Mouse (Mus musculus) embryonic facial prominence, embryonic 12.5 days (tissue): ENCODE measurements around the gene Stam2. TPM values are rescaled to one million over a fixed set of nuclear protein-coding genes. Genes with fewer than 3 reads are reported as not detected.

Experiments used
- ATAC-seq: fragments of 200-750 bp; cut with Nextera tagmentation; 2 replicates; pipeline ENCODE4 v1.8.0; 2017; ENCODE audit not compliant: insufficient number of reproducible peaks, insufficient read depth, low FRiP score, low TSS enrichment
- H3K27ac ChIP-seq: fragments of 300-500 bp; sonication (generic); 2 replicates; pipeline ENCODE4 v1.5.1; 2016; ENCODE audit warnings: mild to moderate bottlenecking
- H3K27me3 ChIP-seq: fragments of 300-500 bp; sonication (generic); 2 replicates; pipeline ENCODE4 v1.6.1; 2016; ENCODE audit warnings: mild to moderate bottlenecking, moderate library complexity
- H3K36me3 ChIP-seq: fragments of 300-500 bp; sonication (generic); 2 replicates; pipeline ENCODE4 v1.6.1; 2016; ENCODE audit warnings: mild to moderate bottlenecking
- H3K4me1 ChIP-seq: fragments of 300-500 bp; sonication (generic); 2 replicates; pipeline ENCODE4 v1.6.1; 2016
- H3K4me2 ChIP-seq: fragments of 300-500 bp; sonication (generic); replicated peaks from 2 replicates; pipeline ENCODE4 v1.6.1; 2016; ENCODE audit warnings: mild to moderate bottlenecking, moderate library complexity
- H3K4me3 ChIP-seq: fragments of 300-500 bp; sonication (generic); 2 replicates; pipeline ENCODE4 v1.5.1; 2016; ENCODE audit warnings: mild to moderate bottlenecking
- H3K9ac ChIP-seq: fragments of 300-500 bp; sonication (generic); 2 replicates; pipeline ENCODE4 v1.6.1; 2016; ENCODE audit warnings: mild to moderate bottlenecking, moderate library complexity
- H3K9me3 ChIP-seq: fragments of 300-500 bp; sonication (generic); 2 replicates; pipeline ENCODE4 v1.6.1; 2016; ENCODE audit warnings: mild to moderate bottlenecking, moderate library complexity
- WGBS: fragments of 180-500 bp; shearing (Covaris S2); methylation state at CpG from one replicate; pipeline ENCODE4 v1.1.7; 2016; 5-methylcytosine and 5-hydroxymethylcytosine counted together
- polyA plus RNA-seq: library from polyadenylated mRNA; unstranded; fragments of >200 nt; fragmentation: Nextera tagmentation; extraction: Ambion mirVana; gene quantifications from 2 replicates; pipeline ENCODE4 v1.2.1, GENCODE M21; 2016

Stam2 gene
- polyA plus RNA-seq, 1 experiment from 2014 or later, result 32.8 TPM

GRCm38 (mm10) chr2:52758627-52759026, 16.5 kb upstream of the Stam2 start:
- Histone ChIP-seq H3K27me3 (no peaks in the 10 kb centered on the region), H3K9me3 (no peaks in the 10 kb centered on the region), H3K4me3 (no peak overlapping the region), H3K9ac (no peak overlapping the region), H3K36me3 (no peaks in the 10 kb centered on the region), H3K4me1 (no peaks in the 10 kb centered on the region), H3K4me2 (no peak overlapping the region), H3K27ac (no peak overlapping the region)
- 30% methylated on average over 10 of the region's 10 CpGs for WGBS
- no peak for ATAC-seq

- H3K4me1 ChIP-seq, result no peaks in the 10 kb centered on the region
- no peak overlapping the region for H3K4me3 ChIP-seq
- 18% methylated on average over 3 of the region's 3 CpGs for whole genome bisulfite sequencing
- no peak overlapping the region for H3K9ac ChIP-seq
- no peaks in the 10 kb centered on the region for H3K36me3 ChIP-seq
- no peaks in the 10 kb centered on the region for H3K9me3 ChIP-seq
- ATAC-seq, result no peak
- no peak overlapping the region for H3K27ac ChIP-seq
- H3K4me2 ChIP-seq, result no peak overlapping the region
- H3K27me3 ChIP-seq, result no peaks in the 10 kb centered on the region
Observed at GRCm38 (mm10) chr2:52756691-52757090, 14.6 kb upstream of the Stam2 start.

GRCm38 (mm10) chr2:52753573-52754317, 11.7 kb upstream of the Stam2 start:
- Histone ChIP-seq H3K36me3 (no peaks in the 10 kb centered on the region), H3K4me1 (no peaks in the 10 kb centered on the region), H3K27ac (no peak overlapping the region), H3K4me2 (no peak overlapping the region), H3K4me3 (no peak overlapping the region), H3K9me3 (no peaks in the 10 kb centered on the region), H3K27me3 (no peaks in the 10 kb centered on the region), H3K9ac (no peak overlapping the region)
- WGBS, result 79% methylated on average over 3 of the region's 3 CpGs
- ATAC-seq, result no peak

- ATAC-seq, result no peak
- H3K9ac ChIP-seq, result no peak overlapping the region
- H3K27me3 ChIP-seq, result no peaks in the 10 kb centered on the region
- 0 out of 2 replicates have a peak, but pooled peaks cover 4% of the 10 kb centered on the region for H3K9me3 ChIP-seq
- H3K27ac ChIP-seq, result no peak overlapping the region
- H3K4me2 ChIP-seq, result no peak overlapping the region
- H3K4me3 ChIP-seq, result no peak overlapping the region
- H3K36me3 ChIP-seq, result peaks cover 2% of the 10 kb centered on the region; the same call in 1 of the 2 replicates
- no peaks in the 10 kb centered on the region for H3K4me1 ChIP-seq
Observed at GRCm38 (mm10) chr2:52744099-52744498, 2.0 kb upstream of the Stam2 start.

GRCm38 (mm10) chr2:52741681-52742255, 313 bp downstream of the Stam2 start:
- peak overlapping the region; percentile 59 for H3K4me2 ChIP-seq
- H3K9me3 ChIP-seq, result no peaks in the 10 kb centered on the region
- H3K4me1 ChIP-seq, result no peaks in the 10 kb centered on the region
- no peaks in the 10 kb centered on the region for H3K27me3 ChIP-seq
- peak overlapping the region; percentile 78 for H3K9ac ChIP-seq
- H3K27ac ChIP-seq, result peak overlapping the region; percentile 93
- under 1% methylated on average over 53 of the region's 54 CpGs for WGBS
- peaks cover 5% of the 10 kb centered on the region; the same call in 1 of the 2 replicates for H3K36me3 ChIP-seq
- ATAC-seq, result peak; percentile 94
- peak overlapping the region; percentile 82 for H3K4me3 ChIP-seq

GRCm38 (mm10) chr2:52740596-52740995, 1.5 kb downstream of the Stam2 start:
- H3K9ac ChIP-seq, result no peak overlapping the region
- WGBS, result 74% methylated on average over 4 of the region's 4 CpGs
- H3K27ac ChIP-seq, result no peak overlapping the region
- no peak overlapping the region for H3K4me3 ChIP-seq
- no peaks in the 10 kb centered on the region for H3K27me3 ChIP-seq
- no peaks in the 10 kb centered on the region for H3K9me3 ChIP-seq
- peaks cover 5% of the 10 kb centered on the region; the same call in 1 of the 2 replicates for H3K36me3 ChIP-seq
- H3K4me1 ChIP-seq, result no peaks in the 10 kb centered on the region
- ATAC-seq, result no peak
- no peak overlapping the region for H3K4me2 ChIP-seq

- Histone ChIP-seq H3K9me3 (no peaks in the 10 kb centered on the region), H3K27me3 (no peaks in the 10 kb centered on the region), H3K4me2 (no peak overlapping the region), H3K27ac (no peak overlapping the region), H3K36me3 (peaks cover 5% of the 10 kb centered on the region; the same call in 1 of the 2 replicates), H3K4me1 (no peaks in the 10 kb centered on the region), H3K4me3 (no peak overlapping the region), H3K9ac (no peak overlapping the region)
- ATAC-seq, result no peak
- WGBS, result 98% methylated on average over 7 of the region's 7 CpGs
Observed at GRCm38 (mm10) chr2:52734504-52734903, 7.6 kb downstream of the Stam2 start.

GRCm38 (mm10) chr2:52733659-52734058, 8.4 kb downstream of the Stam2 start:
- WGBS, result 89% methylated on average over 7 of the region's 7 CpGs

GRCm38 (mm10) chr2:52732611-52733010, 9.5 kb downstream of the Stam2 start:
- Histone ChIP-seq H3K4me1 (no peaks in the 10 kb centered on the region), H3K36me3 (no peaks in the 10 kb centered on the region), H3K9me3 (no peaks in the 10 kb centered on the region), H3K9ac (no peak overlapping the region), H3K4me3 (no peak overlapping the region), H3K27ac (no peak overlapping the region), H3K27me3 (no peaks in the 10 kb centered on the region), H3K4me2 (no peak overlapping the region)
- ATAC-seq, result no peak
- WGBS, result 87% methylated on average over 7 of the region's 7 CpGs

More at GRCm38 (mm10) chr2:52733659-52734058, 8.4 kb downstream of the Stam2 start:
- Histone ChIP-seq H3K36me3 (no peaks in the 10 kb centered on the region), H3K9ac (no peak overlapping the region), H3K4me3 (no peak overlapping the region), H3K27ac (no peak overlapping the region), H3K9me3 (no peaks in the 10 kb centered on the region), H3K4me1 (no peaks in the 10 kb centered on the region), H3K27me3 (no peaks in the 10 kb centered on the region), H3K4me2 (no peak overlapping the region)
- ATAC-seq, result no peak

- no peaks in the 10 kb centered on the region for H3K27me3 ChIP-seq
- H3K27ac ChIP-seq, result no peak overlapping the region
- H3K4me2 ChIP-seq, result no peak overlapping the region
- no peaks in the 10 kb centered on the region for H3K9me3 ChIP-seq
- no peak for ATAC-seq
- no peaks in the 10 kb centered on the region for H3K4me1 ChIP-seq
- H3K9ac ChIP-seq, result no peak overlapping the region
- H3K36me3 ChIP-seq, result no peaks in the 10 kb centered on the region
- no peak overlapping the region for H3K4me3 ChIP-seq
- WGBS, result 81% methylated on average over 5 of the region's 5 CpGs
Observed at GRCm38 (mm10) chr2:52732001-52732400, 10.1 kb downstream of the Stam2 start.

GRCm38 (mm10) chr2:52730891-52731290, 11.2 kb downstream of the Stam2 start:
- Histone ChIP-seq H3K4me1 (no peaks in the 10 kb centered on the region), H3K27ac (no peak overlapping the region), H3K9me3 (no peaks in the 10 kb centered on the region), H3K4me3 (no peak overlapping the region), H3K36me3 (no peaks in the 10 kb centered on the region), H3K9ac (no peak overlapping the region), H3K27me3 (no peaks in the 10 kb centered on the region), H3K4me2 (no peak overlapping the region)
- 93% methylated on average over 6 of the region's 6 CpGs for WGBS
- ATAC-seq, result no peak
